Mouse (Mus musculus) retina, postnatal 7 days (tissue): ENCODE results near the gene Acap2.

Experiments
- DNase-seq: peaks from one replicate; pipeline ENCODE4 v3.0.0-alpha.2; 2012; ENCODE audit warnings: low read depth, low spot score

The Acap2 gene

DNA sequence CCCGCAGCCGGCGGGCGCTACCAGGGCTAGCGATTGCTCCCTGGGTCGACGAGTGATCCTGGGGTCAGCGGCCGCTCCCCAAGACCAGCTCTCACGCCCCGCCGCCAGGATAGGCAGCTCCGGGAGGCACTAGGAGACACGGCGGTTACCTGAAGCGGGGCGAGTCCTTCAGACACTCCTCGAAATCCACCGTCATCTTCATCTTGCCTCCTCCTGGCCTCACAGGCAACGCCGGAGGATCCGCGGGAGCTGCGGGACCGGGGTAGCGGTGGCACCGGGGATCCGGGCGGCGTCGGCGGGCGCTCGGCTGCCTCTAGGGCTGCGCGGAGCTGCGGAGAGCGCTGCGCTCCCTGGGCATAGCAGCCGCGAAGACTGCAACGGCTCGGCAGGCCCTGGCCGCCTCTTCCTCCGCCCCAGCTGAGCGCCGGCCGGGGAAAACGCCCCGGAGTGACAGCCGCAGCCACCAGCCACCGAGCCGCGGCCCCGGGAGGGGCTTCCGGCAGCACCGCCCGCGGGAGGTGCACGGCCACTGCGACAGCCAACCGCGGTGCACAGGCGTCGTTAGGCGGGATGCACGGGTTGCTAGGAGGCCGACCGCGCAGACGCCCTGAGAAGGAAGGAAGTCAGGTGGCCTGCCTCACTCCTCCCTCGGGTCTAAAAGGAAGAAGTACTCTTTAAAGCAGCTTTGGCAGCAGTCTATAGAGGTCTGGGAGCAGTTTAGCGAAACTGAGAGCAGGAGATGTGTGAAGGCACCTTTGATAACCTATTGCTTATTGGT, at the start of gene Acap2:
Gene Acap2 (minus strand): TSS at position 456 of the 778 bp plus-strand sequence.
- peak; percentile 90 for DNase-seq

DNA sequence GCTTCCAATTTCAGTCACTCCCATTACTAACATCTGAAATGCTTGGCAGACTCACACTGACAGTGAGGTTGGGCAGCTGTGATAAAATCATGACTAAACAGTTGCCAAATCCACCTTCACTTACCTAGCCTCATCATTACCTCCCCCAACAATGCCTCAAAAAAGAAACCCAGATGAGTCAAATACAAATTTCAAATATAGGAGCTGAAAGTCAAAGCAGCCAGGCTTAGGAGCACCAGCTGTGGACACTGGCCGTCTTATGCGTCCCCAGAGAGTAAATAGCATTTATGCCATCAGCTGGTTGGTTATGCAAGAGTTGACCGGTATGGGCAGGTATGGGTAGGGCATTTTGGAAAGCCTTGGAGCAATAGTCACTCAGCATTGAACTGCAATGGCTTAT, 48.4 kb upstream of the Acap2 start:
- DNase-seq, result no peak

DNA sequence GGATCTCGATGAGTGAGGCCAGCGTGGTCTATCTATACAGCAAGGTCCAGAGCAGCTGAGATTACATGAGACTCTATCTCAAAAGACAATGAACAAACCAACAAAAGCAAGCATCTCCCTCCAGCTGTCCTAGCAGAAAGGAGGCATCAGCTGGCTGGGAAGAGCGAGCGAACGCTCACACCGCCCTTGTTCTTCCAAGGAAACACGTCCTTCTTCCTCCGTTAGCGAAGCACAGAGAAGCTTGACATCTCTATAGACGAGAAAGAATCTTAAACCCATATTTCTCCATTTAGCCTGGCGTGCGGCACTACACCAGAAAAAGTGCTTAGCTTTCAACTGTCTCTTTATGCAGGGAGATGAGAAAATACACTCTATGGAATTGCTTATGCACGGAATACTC, 47.7 kb upstream of the Acap2 start:
- no peak for DNase-seq

DNA sequence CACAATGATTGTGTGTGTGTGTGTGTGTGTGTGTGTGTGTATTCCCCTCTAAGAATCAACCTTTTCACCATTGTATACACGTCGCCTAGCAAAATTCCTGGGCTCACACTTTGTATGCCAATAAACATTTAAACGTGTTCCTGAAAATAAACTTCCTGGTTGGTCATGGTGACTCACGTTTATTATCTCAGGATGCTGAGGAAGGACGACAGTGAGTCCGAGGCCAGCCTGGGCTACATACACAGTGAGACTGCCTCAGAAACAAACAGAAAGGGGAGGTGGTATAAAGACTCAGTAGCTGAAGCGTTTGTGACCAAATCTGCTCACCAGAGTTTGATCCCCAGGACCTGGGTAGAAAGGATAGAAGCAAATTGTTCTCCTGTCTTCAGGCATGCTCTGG, 46.4 kb upstream of the Acap2 start:
- DNase-seq, result no peak

DNA sequence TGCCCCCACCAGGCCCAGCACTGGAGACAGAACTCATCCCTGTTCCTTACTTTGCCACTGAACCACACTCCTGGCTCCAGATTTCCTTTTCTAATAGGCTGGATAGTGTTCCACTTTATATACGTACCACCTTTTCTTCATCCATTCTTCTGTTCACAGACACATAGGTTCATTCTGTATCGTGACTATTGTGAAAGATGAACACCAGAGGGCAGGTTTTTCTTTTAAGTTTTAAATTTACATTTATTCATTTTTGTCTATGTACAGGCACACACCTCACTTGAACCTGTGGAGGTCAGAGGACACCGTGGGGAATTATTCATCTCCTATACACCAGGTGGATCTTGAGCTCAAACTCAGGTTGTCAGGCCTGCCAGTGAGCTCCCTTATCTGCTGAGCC, 43.0 kb upstream of the Acap2 start:
- DNase-seq, result no peak

DNA sequence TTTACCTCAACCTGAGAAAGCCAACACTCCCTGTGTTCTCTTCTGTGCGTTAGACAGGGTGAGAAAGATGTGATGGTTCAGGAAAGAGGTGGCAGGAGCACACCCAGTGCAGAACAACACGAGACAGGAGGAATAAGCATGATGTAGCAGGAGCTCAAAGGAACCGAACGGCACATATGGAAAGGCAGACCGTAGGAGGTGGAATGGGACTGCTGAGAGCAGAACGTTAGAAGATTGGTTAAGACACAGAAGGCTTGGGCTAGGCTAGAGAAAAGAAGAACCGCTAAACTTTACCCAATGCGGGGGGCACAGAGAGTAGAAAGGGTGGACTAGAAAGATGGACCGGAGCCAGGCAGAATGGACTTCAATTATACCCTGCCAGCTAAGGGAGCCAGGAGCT, 40.4 kb upstream of the Acap2 start:
- no peak for DNase-seq

DNA sequence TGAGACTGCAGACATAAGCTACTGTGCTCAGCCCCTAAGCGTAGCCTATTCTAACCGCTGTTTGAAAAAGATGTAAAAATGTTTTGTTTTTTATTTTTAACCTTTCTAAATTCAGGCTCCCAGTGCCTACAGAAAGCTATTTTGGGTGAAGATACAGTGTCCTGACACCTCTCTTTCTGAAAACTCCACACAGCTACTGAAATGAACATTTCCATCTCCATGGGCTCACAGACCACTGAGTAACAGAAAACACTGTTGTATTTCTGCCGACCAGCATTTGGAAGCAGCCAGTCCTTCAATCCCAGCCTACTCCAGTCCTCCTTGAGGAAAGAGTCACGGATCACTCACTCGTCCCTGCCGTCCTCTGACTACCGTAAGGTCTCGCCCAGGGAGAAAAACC, 39.5 kb upstream of the Acap2 start:
- no peak for DNase-seq

DNA sequence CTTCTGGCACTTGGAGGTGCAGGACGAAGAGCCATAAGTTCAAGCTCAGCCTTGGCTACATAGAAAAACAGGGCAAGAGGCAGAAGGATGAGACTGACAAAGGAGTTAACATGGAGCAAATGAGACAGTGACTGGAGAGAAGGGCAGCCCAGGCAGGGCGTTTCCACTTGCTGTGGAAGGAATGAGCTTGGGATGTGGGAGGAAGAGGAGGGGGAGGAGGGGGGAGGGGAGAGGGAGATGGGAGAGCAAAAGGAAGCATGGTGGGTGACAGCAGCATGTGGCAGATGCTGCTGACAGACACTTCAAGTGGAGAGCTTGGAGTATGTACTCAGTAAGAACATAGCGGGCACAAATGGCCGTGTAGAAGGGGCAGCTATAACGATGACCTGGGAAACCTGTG, 37.2 kb upstream of the Acap2 start:
- no peak for DNase-seq

DNA sequence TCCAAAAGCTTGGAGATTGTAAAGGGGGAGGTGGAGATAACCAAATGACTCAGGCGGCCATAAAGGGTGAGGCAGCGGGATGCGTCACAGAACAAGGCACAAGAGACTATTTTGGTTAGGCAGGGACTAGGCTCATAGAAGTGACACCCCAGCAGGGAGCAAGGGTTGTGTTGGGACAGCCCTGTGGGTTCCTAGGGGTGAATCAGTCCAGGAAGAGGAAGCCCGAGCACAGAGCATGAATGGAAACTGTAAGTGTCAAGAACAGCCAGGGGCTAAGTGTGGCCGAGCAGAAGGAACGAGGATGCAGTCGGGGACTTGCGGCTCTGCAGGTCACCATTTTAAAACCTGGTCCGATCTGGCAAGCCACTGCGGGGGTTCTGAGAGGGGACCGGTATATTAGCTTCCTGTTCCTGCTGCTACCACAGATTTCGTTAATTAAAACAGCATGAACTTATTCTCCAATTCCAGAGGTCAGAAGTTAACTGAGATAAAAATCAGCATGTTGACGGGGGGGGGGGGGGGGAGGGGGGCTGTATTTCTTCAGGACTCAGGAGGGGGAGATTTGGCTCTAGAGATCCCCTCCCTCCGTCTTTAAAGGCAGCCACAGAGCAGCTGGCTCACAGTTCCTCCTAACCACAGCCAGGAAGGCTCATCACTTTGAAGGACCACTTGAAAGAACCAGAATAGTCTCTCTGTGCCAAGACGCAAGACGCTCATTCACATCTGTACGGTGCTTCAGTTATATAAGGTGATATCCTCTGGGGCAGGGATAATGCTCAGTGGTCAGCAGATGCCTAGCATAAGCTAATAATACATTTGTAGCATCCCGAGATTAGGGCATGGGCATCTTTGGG, 34.6 kb upstream of the Acap2 start:
- no peak for DNase-seq

DNA sequence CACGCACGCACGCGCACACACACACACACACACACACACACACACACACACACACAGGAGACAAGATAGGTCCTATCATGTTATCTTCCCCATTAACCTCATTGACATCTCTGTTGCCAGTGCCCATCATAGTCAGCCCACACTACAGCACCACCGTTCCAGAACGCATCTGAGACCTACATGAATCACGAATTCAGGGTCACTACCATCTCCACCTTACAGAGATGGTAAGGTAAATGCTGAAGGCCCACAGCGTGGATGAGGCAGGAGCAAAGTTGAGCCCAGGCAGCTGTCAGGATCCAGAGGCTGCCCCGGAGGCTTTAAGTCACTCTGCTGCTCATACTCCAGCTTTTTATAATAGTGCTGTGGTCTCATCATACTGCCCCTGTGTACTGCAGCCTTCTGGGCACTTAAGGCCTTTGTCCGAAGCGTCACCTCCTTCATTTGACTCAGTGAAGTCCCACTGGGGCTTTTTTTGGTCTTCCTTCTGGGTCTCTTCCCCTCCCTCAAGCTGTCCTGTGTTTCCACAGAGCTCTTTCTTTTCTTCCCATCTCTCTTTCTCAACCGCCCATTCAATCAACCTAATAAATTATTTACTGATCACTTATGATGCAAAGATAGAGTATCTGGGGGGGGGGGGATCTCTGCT, 33.9 kb upstream of the Acap2 start:
- DNase-seq, result no peak

DNA sequence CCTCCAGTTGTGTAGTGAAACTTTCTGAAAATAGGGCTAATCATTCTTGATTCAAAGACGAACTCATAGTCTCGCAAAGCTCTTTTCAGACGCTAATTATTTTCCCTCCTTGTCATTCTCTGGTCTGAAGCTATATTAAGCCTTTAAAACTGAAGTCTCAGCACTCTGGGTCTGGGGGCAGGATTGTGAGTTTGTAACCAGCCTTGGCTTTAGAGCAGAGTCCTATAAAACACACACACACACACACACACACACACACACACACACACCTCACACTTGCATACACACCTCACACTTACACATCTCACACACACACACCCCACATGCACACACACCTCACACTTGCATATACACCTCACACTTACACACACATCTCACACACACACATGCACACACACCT, 33.3 kb upstream of the Acap2 start:
- no peak for DNase-seq

DNA sequence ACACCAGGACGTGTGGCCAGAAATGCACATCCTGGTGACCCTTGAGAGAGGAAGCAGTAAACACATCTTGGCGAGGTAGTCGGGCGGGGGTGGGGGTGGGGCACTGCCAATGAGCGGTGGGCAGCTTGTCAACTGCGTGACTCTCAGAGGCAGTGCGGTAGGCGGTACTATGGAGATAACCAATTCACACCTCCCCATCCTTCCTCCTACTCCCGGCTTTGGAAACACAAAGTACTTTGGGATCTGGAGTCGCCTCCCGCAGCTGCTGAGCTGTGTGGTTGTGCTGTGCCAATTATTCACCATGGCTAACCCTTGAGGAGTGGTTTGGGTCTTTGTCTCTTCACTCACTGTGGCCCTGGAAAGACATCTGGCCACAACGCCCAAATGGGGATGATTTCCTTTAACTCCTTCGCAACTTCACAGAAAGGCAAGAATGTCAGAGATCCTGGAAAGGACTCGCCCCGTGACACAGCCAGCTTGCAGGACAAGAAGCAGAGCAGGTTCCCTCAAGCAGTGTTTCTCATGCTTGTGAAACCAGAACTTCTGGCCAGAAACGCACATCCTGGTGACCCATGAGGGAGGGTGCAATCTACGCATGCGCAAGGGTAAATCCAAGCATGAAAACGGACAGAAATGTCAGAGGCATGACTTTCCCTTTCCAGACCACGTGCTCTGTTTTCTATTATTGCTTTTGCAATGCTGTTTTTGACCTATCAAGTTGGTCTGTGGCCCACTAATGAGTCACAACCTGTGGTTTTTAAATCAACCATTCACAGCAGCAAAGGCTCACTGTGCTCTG, 32.7 kb upstream of the Acap2 start:
- DNase-seq, result no peak

DNA sequence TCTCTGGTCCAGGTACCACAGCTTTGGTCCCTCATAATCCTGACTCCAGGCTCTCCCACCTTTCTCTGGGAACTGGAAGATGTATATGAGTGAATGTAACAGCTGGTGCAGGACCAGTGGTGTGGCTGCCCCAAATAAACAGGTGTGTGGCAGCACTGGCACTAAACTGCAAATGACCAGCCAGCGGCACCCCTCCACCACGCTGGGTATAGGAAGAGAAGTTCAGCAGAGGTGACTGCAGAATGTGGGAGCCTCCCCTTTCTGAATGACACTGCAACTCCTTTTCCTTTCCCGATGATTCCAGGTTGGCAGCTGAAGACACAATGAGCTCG, 32.1 kb upstream of the Acap2 start:
- DNase-seq, result no peak

DNA sequence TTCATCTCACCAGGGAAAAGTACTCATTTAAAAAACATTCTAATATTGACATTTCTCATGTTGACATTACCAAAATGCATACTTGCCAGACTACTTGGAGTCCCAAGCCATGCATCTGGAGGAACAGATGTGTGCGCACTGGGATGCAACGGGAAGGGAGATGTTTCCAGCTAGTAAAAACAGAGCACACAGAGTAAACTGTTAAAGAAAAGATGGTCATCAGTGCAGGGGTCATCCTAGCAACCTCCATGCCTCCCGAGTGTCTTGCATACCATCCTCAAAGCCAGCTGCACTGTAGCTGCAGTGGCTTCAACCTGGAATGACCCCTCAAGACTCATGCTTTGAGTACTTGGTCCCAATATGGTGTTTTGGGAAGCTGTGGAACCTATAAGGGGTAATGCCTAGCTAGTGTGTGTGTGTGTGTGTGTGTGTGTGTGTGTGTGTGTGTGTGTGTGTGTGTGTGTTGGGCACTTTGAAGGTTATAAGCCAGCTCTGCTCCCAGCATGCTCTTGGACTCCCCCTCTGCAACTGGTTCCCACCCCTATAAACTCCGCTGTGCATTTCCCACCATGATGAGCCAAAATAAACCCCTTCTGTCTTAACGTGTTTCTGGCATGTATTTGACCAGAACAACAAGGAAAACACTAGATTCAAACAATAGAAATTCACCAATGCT, 31.6 kb upstream of the Acap2 start:
- no peak for DNase-seq

DNA sequence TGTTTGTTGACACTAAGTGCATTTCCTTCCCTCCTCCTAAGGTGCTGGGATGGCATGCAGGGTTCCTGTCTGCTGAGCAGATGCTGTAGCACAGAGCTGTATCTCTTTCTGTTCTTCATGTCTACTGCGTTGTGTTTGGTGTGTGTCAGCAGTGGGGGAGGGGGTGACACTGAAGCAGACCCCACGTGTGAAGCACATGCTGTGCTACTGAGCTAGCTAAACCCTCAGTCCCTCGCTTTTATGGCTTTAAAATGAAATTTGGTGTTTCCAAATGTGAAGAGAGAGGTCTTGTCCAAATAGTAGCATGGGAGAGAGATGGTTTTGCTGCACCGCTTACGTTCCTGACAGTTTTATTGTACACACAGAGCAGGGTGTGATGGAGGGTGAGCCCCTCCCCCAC, 30.5 kb upstream of the Acap2 start:
- no peak for DNase-seq

DNA sequence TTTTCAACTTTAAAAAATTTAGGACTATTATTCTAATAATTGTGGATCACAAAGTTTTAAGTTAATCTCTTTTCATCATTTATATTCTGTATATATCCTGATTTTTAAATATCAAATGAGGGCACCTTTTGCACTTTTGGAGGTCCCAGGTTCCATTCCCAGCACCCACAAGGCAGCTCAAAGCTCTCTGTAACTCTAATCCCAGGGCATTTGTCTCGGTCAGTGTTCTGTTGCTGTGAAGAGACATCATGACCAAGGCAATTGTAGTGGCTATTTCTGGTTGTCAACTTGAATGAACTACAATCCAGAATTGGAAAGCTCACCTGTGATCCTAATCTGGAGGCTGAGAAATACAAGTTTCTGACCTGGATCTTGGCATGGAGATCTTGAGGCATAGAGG, 26.7 kb upstream of the Acap2 start:
- DNase-seq, result no peak

DNA sequence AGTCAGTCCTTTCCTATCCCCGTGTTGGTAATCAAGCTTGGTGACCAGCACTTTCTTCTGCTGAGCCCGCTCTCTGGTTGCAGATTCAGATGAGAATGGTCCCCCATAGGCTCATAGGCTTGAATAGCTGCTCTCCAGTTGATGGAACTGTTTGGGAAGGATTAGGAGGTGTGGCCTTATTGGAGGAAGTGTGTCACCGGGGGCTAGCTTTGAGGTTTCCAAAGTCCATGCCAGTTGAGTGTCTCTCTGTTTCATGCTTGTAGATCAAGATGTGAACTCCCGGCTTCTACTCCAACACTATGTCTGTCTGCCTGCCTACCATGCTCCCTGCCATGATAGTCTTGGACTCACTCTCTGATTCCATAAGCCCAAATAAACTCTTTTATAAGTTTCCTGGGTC, 14.2 kb upstream of the Acap2 start:
- DNase-seq, result no peak

DNA sequence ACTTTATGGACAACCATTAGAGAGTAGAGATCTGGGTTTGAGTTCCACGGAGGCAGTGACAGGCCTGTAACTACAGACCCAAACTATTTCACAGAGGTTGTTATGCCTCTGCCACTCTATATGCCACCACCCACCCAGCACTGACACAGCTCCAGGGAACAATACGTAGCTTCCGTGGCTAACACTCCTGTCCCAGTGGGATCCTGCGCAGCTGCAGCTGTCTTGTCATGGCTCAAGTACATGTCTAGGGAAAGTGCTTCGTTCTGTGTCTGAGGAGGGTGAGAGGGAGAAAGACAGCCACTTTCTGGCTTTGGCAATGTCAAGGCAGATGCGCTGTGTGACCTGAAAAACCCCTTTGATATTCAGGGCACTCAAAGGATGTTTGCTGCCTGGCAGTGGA, 12.4 kb upstream of the Acap2 start:
- DNase-seq, result no peak

DNA sequence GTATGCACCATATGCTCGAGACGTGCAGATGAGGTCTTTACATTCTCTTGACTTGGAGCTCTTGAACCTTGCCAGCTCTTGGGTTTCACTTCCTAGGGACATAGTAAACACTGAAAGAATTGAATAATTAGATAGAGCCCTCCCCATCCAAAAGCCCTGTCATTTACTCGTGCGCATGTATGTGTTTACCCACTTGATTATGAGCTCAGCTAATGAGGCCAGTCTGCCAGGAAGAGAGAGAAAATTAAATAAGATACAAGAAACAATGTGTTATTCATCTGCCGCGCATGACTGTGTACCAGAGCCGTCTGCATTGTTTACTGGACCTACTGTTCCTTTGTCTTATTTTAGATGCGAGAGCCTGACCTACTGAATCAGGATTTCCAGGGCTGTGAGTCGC, 10.5 kb upstream of the Acap2 start:
- DNase-seq, result no peak

DNA sequence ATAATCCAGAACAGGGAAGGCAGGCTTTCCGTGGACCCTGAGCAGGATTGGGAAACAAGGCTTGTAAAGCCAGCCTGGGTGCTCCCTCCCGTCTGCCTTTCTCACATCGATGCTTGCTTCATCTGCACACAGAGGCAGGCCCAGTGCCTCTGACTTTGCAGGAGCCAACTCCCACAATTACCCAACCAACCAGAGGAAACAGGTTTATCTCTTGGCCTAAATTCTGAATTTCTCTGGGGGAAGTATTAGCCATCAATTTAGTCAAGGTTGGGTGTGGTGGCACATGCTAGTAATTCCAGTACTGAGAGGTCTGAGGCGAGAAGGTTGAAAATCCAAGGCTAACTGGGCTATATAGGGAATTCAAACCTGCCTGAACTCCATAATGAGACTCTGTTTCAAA, 9.4 kb upstream of the Acap2 start:
- DNase-seq, result no peak

DNA sequence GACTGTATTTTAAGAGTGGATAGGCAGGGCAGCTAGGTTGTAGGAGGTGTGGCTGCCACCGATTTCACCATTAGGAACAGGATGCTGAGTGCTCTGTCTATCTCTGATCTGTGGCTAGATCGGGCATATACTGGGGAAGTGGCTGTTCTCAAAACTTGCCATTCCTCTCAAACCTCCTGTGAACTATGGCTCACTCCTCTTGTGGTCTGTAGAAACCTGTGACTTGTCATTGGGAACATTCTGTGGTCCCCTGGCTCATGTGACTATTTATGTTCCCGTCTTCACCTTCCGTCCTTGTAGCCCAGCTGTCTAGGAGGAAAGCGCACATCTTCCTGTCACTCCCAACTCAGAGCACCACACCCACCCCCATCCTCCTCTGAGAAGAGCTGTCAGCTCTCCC, 8.9 kb upstream of the Acap2 start:
- DNase-seq, result no peak
